ENCODE assay signal across 12 mouse cellular contexts in the genomic region with DNA sequence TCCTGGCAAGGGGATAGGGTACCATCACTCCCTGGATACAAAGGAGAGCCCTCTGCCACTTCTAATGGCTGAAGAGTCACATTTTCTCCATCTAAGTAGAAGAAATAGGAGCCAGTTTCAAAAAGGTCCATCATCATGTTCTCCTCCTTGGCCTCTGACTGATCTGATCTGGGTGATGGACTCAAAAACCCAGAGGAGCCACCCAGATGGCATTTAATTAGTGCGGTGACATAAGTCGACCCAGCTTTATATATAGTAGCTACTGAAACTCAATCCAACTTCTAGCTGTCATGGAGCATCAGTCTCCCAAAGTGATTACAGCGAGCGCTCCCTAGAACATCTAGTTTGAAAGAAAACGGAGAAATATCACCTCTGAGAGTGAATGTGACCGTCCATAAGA. TPM values are rescaled to one million over a fixed set of nuclear protein-coding genes. Genes with fewer than 3 reads are reported as not detected.
DNase-seq lines count a peak whose midpoint lies in the region; ATAC-seq lines count a peak whose summit lies in the region.
"Had no signal": no experiment of that assay in that cellular context is flagged by ENCODE, and none has a peak within 500 bp of the region (broad histone marks: within the 10 kb centered on the region; RNA-seq: fewer than 3 reads in every experiment).

Gene Myf6, minus strand, starts transcription at position 170 of the 400 bp plus-strand sequence.

- WGBS in kidney, embryonic 15.5 days: 63% methylated on average over 6 of the region's 6 CpGs
- 92% methylated on average over 6 of the region's 6 CpGs for WGBS in forebrain, embryonic 14.5 days
- 92% methylated on average over 6 of the region's 6 CpGs for WGBS in intestine, embryonic 16.5 days
- WGBS in neural tube, embryonic 15.5 days: 92% methylated on average over 6 of the region's 6 CpGs

- H3K9me3 ChIP-seq in kidney, embryonic 15.5 days (replicated peaks): no peaks in the 10 kb centered on the region
- H3K9me3 ChIP-seq in forebrain, embryonic 14.5 days (replicated peaks; ENCODE audit: control insufficient read depth, low read length): no peaks in the 10 kb centered on the region
- no peaks in the 10 kb centered on the region for H3K9me3 ChIP-seq in intestine, embryonic 16.5 days (ENCODE audit: control insufficient read depth, low read length)
- no peaks in the 10 kb centered on the region for H3K9me3 ChIP-seq in neural tube, embryonic 15.5 days (replicated peaks)

- no peak for ATAC-seq in kidney, embryonic 15.5 days (replicated peaks; ENCODE audit: low FRiP score)
- ATAC-seq in forebrain, embryonic 14.5 days: no peak
- no peak for ATAC-seq in intestine, embryonic 16.5 days
- ATAC-seq in neural tube, embryonic 15.5 days (ENCODE audit: low FRiP score): no peak
- ATAC-seq: inflammation-experienced regulatory T-cells, adult 6 months had no signal

- no peak for DNase-seq in kidney, postnatal 4 days
- DNase-seq in forebrain, embryonic 14.5 days (ENCODE audit: low spot score): no peak
- no peak for DNase-seq in adrenal gland, postnatal 14 days
- DNase-seq in urinary bladder, postnatal 36 days (ENCODE audit: low spot score in 2 of 2): no peak
- DNase-seq in cerebellum, adult 11-12 months: no peak
- DNase-seq: retina, postnatal 1 day had no signal

- peaks cover 24% of the 10 kb centered on the region for H3K27me3 ChIP-seq in kidney, embryonic 15.5 days
- H3K27me3 ChIP-seq in forebrain, embryonic 14.5 days (replicated peaks; ENCODE audit: control insufficient read depth, insufficient read depth, low read length): no peaks in the 10 kb centered on the region
- no peaks in the 10 kb centered on the region for H3K27me3 ChIP-seq in intestine, embryonic 16.5 days (replicated peaks; ENCODE audit: control insufficient read depth, insufficient read depth, low read length)
- no peaks in the 10 kb centered on the region for H3K27me3 ChIP-seq in neural tube, embryonic 15.5 days (replicated peaks)
- H3K27me3 ChIP-seq: CH12.LX had no signal

- 0 out of 2 replicates have a peak, but pooled peaks cover 8% of the 10 kb centered on the region for H3K4me1 ChIP-seq in kidney, embryonic 15.5 days
- H3K4me1 ChIP-seq in forebrain, embryonic 14.5 days (ENCODE audit: control insufficient read depth, insufficient read depth, low read length): no peaks in the 10 kb centered on the region
- no peaks in the 10 kb centered on the region; the same call in 1 of the 2 replicates for H3K4me1 ChIP-seq in intestine, embryonic 16.5 days (ENCODE audit: control insufficient read depth, insufficient read depth, low read length)
- no peaks in the 10 kb centered on the region for H3K4me1 ChIP-seq in neural tube, embryonic 15.5 days

- no peak within 1 kb of the TSS for H3K27ac ChIP-seq in kidney, embryonic 15.5 days
- H3K27ac ChIP-seq in forebrain, embryonic 14.5 days (ENCODE audit: low read depth, low read length): no peak within 1 kb of the TSS
- no peak within 1 kb of the TSS for H3K27ac ChIP-seq in intestine, embryonic 16.5 days (ENCODE audit: low read length)
- H3K27ac ChIP-seq in neural tube, embryonic 15.5 days (replicated peaks): no peak within 1 kb of the TSS

- H3K9ac ChIP-seq in kidney, embryonic 15.5 days: no peak within 1 kb of the TSS
- H3K9ac ChIP-seq in forebrain, embryonic 14.5 days (ENCODE audit: low read length): peak within 1 kb of the TSS; percentile 55; the same call in 1 of the 2 replicates
- no peak within 1 kb of the TSS for H3K9ac ChIP-seq in intestine, embryonic 16.5 days (ENCODE audit: low read depth, low read length)
- H3K9ac ChIP-seq in neural tube, embryonic 15.5 days (replicated peaks): no peak within 1 kb of the TSS

- peak within 1 kb of the TSS; percentile 31; the same call in 1 of the 2 replicates for H3K4me3 ChIP-seq in kidney, embryonic 15.5 days (replicated peaks)
- peak within 1 kb of the TSS; percentile 27 for H3K4me3 ChIP-seq in forebrain, embryonic 14.5 days (ENCODE audit: low read depth, low read length)
- no peak within 1 kb of the TSS for H3K4me3 ChIP-seq in intestine, embryonic 16.5 days (ENCODE audit: low read length)
- peak within 1 kb of the TSS; percentile 23; the same call in 1 of the 2 replicates for H3K4me3 ChIP-seq in neural tube, embryonic 15.5 days (replicated peaks)

- H3K4me2 ChIP-seq in kidney, embryonic 15.5 days: peak within 1 kb of the TSS; percentile 53
- H3K4me2 ChIP-seq in forebrain, embryonic 14.5 days (ENCODE audit: low read length): peak within 1 kb of the TSS; percentile 53
- peak within 1 kb of the TSS; percentile 53 for H3K4me2 ChIP-seq in intestine, embryonic 16.5 days (ENCODE audit: low read depth, low read length)
- peak within 1 kb of the TSS; percentile 49 for H3K4me2 ChIP-seq in neural tube, embryonic 15.5 days

- no peaks in the 10 kb centered on the region for H3K36me3 ChIP-seq in kidney, embryonic 15.5 days
- no peaks in the 10 kb centered on the region for H3K36me3 ChIP-seq in forebrain, embryonic 14.5 days (ENCODE audit: control insufficient read depth, insufficient read depth, low read length)
- no peaks in the 10 kb centered on the region for H3K36me3 ChIP-seq in intestine, embryonic 16.5 days (ENCODE audit: control insufficient read depth, insufficient read depth, low read length)
- no peaks in the 10 kb centered on the region for H3K36me3 ChIP-seq in neural tube, embryonic 15.5 days

RNA-seq across cellular contexts. Expression of gene Myf6, which starts in this region (rescaled TPM):
- polyA plus RNA-seq in kidney, embryonic 15.5 days (2015; fragmentation: Nextera tagmentation; extraction: Ambion mirVana): 1.1 and 2.2 TPM in 2 replicates
- not detected in 2 replicates for polyA plus RNA-seq in forebrain, embryonic 14.5 days (2014; fragmentation: Nextera tagmentation; extraction: Ambion mirVana)
- not detected in 2 replicates for polyA plus RNA-seq in intestine, embryonic 16.5 days (2015; fragmentation: Nextera tagmentation; extraction: Ambion mirVana)
- 0.75 and 0.84 TPM in 2 replicates for polyA plus RNA-seq in neural tube, embryonic 15.5 days (2015; fragmentation: Nextera tagmentation; extraction: Ambion mirVana)
- total RNA-seq in adrenal gland, postnatal 14 days (2021): not detected in 2 replicates
- total RNA-seq: CH12.LX; common myeloid progenitor, adult 5-6 weeks had no signal
- polyA plus RNA-seq: inflammation-experienced regulatory T-cells, adult 6 months had no signal
